Mouse (Mus musculus) kidney, adult 9 months (tissue): ENCODE data around the gene Itsn1.

Experiments
- DNase-seq: peaks from one replicate; pipeline ENCODE4 v3.0.0; 2022

Gene Itsn1

DNA sequence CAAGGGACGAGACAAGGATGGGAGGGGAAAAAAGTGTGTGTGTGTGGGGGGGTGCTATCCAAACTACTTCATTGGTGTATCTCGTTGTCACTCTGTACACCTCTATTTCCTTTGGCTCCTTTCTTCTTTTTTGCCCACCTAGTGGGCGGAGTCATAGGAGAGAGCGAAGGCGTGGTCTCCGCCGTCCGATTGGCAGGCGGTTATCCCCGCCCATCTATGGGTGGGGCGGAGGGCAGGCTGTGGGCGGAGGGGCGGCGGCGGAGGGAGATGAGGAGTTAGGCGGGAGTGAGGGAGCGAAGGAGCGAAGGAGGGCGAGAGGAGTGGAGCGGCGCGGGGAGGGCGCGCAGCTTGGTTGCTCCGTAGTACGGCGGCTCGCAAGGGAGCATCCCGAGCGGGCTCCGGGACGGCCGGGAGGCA, at the start of gene Itsn1:
Gene Itsn1 (plus strand): TSS at position 216 of the 417 bp plus-strand sequence.
- peak; percentile 99 for DNase-seq

GRCm38 (mm10) chr16:91680656-91681055, 48.4 kb upstream of the Itsn1 start:
- no peak for DNase-seq

DNA sequence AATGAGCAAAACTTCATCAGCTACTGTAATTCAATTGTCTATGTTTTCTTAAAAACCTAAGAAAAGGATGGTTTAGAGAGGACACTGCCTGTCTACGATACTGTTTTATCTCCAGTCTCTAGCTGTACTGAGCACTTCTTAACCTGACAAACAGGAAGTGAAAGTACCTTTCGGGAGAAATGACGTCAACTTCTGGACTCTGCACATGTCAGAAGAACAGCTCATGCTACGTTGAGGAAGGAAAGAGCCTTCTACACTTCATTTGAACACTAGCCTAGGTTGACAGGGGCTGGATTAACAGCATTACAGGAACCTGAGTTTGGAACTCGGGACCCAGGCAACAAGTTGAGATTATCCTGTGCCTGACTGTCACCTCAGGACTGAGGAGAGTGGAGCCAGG, 43.6 kb upstream of the Itsn1 start:
- no peak for DNase-seq

GRCm38 (mm10) chr16:91686369-91686768, 42.7 kb upstream of the Itsn1 start:
- DNase-seq: no peak

GRCm38 (mm10) chr16:91688023-91688618, 41.0 kb upstream of the Itsn1 start:
- no peak for DNase-seq

DNA sequence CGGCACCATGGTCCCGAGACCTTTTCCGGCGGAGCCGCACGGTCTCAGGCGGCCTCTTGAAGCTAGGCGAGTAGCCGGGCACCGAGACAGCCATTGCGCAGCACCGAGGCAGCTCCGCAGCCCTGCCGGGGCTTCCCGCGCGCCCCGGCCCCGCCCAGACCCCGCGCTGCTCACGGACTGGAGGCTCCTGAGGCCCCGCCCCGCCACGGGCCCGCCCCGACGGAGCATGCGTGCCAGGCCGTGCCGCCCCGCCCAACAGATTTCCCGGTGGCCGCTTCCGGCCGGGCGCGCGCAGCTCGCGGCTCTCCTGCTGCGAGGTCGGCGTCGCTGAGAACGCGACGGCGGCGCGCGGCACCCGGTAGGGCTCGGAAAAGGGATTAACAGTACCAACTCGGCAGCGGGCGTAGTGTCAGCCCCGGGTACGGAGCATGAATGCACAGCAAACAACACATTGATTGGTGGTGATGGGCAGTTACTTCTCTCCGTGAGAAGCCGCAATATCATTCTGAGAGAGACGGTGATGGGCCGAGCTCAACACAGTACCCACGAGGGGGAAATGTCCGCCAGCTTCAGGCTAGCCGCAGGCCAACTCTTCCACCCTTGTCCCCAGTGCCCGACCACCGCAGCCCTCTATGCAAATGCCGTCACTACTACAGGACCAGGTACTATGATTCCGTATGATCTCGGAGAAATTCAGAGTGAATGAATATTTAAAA, 40.3 kb upstream of the Itsn1 start, which contains the start of gene Donson:
Gene Donson (minus strand): TSS at position 152 of the 716 bp plus-strand sequence.
- DNase-seq: peak; percentile 89

GRCm38 (mm10) chr16:91689791-91690190, 39.3 kb upstream of the Itsn1 start:
- no peak for DNase-seq

DNA sequence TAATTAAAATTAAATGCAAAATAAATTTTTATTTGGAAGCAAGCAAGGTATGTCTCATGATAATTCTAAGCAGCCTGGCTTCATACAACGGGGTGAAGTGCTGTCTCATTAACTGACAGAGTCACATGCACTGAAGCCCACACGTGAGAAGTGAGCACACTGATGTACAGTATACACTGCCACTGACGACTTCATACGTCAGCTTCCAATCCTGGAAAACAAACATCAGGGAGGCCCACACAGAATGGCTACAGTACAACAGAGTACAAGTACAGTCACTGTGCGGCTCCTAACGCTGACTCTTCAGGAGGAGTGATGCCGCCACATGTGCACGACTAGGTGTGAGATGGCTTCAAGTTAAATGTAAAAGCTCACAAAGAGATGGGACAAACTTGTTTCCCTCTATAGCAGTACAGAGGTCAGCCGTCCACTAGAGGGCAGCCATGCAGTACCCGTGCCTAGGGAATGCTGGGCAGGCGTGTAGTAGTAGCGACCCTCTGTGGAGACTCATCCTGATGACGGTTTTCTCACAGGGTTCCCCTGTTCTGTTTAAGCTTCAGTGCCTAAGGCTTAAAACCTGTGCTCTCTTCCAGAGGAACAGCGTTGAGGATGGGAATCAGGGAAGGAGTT, 34.5 kb upstream of the Itsn1 start:
- DNase-seq: peak; percentile 74

DNA sequence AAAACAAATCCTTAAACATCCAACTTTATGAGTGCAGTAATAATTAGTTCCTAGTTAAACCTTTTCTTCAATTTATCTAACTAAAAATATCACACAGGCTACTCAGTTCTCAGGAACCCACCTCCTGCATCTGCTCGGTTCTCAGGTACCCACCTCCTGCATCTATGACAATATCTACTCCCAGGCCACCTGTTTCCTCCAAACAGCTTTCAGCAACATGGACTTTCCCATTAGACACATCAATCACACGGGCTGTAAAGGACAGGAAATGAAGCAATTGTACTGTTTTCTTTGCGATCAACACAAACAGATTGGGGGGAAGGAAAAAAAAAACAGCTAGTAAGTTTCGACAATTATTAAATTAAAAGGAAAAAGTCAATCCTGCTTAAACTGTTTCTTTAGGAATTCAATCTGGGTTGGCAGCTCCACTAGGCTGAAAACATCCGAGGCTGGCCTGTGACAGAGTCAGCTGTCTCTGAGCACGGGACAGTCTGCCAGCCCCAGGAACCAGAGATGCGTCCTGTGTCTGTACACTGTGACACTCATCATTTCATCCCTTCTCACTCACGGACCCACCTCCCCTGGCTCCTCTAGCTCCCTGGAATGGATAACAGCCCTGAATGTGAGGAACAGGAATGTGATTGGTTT, 33.8 kb upstream of the Itsn1 start:
- peak; percentile 30 for DNase-seq

GRCm38 (mm10) chr16:91698995-91699394, 30.1 kb upstream of the Itsn1 start:
- DNase-seq: no peak

DNA sequence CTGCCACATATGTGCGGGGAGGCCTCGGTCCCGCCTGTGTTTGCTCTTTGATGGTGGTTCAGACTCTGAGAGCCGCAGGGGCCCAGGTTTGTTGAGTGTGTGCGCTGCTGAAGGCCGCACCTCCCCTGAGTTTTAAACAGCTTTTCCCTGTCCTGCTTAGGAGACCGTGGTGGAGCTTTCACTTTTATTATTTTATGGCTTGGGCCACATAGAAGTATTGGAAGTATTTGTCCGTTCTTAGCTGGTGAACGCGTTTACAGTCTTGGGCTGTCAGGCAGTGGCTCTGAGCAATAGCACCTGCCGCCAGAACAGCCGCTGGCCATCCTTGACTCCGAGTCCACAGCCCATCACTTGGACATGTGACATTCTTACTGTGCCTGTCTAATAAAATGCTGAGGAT, 27.2 kb upstream of the Itsn1 start:
- DNase-seq: no peak

- no peak for DNase-seq
Observed at GRCm38 (mm10) chr16:91702771-91703188, 26.3 kb upstream of the Itsn1 start.

DNA sequence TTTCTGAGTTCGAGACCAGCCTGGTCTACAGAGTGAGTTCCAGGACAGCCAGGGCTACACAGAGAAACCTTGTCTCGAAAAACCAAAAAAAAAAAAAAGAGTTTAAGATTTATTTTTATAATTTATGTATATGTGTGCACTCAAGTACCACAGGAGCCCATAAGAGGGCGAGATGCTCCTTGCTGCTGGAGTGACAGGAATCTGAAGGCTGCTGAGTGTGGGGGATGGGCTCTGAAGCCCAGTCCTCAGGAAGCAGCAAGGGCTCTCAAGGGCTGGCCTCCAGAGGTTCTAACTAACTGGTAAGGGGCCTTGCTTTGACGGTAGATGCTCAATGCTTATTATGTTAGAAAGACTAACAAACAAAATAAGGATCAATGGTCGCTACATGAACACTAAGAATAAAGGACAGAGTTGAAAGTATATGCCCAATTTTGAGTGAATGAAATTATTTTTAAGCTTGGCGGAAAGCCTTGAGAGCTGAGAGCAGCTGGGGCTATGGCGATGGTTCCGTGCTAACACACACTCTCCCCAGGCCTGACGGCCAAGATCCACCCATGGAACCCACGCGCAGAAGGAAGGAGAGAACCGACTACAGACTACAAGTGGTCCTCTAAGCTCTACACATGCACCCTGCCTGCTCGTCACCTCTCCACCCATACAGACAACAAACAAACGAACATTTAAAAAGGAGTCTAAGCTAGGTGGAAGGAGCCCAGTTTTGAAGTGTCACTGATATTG, 24.3 kb upstream of the Itsn1 start:
- DNase-seq: no peak

DNA sequence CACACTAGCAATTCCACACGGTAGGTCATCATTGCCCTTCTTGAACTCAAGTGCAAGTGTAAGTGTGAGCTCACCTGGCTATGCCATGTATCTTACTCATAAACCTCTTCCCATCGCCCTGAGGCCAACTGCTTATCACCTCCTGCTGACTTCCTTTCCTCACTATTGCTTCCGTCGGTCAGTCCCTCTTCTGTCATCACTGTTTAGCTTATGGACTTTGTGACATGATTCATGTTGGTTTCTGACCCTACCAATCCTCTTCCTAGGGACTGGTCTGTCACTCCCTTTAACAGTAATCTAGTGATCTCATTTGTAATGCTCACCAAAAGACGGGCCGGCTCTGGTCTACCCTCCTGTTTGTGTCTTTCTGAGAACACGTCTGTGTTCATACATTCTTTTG, 18.8 kb upstream of the Itsn1 start:
- DNase-seq: no peak

DNA sequence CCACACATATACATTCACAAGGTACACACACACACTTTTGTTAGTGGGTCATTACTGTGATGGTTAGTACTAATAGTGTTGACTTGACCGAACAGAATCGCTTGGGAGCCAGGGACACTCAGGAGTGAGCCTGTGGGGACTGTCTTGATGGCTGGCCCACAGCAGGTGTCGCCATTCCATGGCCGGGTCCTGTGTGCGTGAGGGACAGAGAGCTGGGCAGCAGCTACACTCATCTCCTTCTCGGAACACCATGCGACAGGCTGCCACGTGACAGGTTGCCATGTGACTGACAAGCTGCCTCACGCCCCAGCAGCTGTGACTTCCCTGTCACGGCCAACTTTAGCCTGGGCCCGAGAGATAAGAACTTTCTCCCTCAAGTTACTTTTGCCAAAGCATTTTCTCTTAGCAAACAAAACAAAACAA, 12.1 kb upstream of the Itsn1 start:
- DNase-seq: no peak

DNA sequence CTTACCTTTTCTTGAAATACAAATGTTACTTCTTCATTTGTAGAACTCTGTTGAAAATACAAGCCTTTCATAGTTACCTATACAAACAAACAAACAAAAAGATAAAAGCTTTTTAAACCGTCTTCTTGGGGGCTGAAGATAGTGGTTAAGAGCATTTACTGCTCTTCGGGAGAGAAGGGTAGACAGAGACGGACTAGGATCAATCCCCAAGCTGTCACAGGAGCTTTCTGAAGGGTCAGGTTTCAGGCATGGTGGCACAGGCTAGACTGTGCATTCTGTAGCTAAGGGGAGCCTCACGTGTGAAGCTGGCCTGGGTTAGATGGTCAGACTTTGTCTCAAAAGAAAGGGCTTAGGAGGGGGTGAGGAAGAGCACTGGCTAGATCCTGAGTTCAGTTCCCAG, 11.7 kb upstream of the Itsn1 start:
- no peak for DNase-seq

GRCm38 (mm10) chr16:91724247-91724646, 4.8 kb upstream of the Itsn1 start:
- DNase-seq: peak; percentile 77

GRCm38 (mm10) chr16:91727433-91727832, 1.6 kb upstream of the Itsn1 start:
- peak; percentile 27 for DNase-seq

GRCm38 (mm10) chr16:91728123-91729065, 687 bp upstream of the Itsn1 start, which contains the start of gene Cryzl1:
Cryzl1 (minus strand) TSS chr16:91728975.
- peak; percentile 100 for DNase-seq

GRCm38 (mm10) chr16:91729821-91730441, 850 bp downstream of the Itsn1 start:
- no peak for DNase-seq

GRCm38 (mm10) chr16:91730446-91730845, 1.4 kb downstream of the Itsn1 start:
- DNase-seq: no peak
